Mouse (Mus musculus): ENCODE measurements around the gene Cma2.

GRCm38 (mm10) chr14:56019446-56019845, 68.7 kb downstream of the Cma2 start:
- TF ChIP-seq CTCF (IDR thresholded peaks at IDR 0.05; ENCODE audit: insufficient read depth, low read depth, low read length) (no peak), POLR2A (IDR thresholded peaks at IDR 0.05; ENCODE audit: insufficient read depth, low read depth, low read length) (no peak)

All from olfactory bulb, adult 2 months (tissue).